Mouse (Mus musculus): ENCODE results near the gene Alg5. TPM values are rescaled to one million over a fixed set of nuclear protein-coding genes. Genes with fewer than 3 reads are reported as not detected.
"Not testable (repeated sequence)": the region's sequence is repeated elsewhere in the genome, so short reads cannot be mapped to it uniquely, and the experiment has no call there.

The Alg5 gene
- polyA plus RNA-seq, 1 experiment from 2014 or later, result 19.0 TPM

GRCm38 (mm10) chr3:54756058-54756457, 20.7 kb downstream of the Alg5 start:
- no peak overlapping the region for H3K27ac ChIP-seq (ENCODE audit: low read length)

DNA sequence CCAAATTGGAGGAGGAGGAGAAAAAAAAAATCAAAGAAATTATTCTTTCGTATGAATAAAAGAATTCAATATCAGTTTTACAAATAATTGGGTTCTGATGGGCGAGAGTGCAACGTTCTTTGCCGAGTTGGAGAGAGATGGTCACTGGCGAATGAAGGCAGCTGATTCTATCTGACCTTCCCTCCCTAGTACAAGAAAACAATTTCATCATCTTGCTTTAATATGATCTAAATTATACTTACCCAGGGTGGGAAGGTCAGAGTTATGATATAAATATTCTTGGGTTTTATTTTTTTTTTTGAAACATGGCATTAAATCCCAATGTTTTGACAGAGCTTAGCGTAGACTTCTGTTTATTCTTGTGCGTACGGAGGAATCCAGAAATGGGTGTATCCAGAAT, 22.1 kb downstream of the Alg5 start:
- ATAC-seq (ENCODE audit: low read depth), result no peak
- Histone ChIP-seq H3K4me1 (ENCODE audit: control insufficient read depth, low read depth, low read length) (no peaks in the 10 kb centered on the region), H3K4me2 (ENCODE audit: low read depth, low read length) (no peak overlapping the region), H3K36me3 (ENCODE audit: control insufficient read depth, insufficient read depth) (no peaks in the 10 kb centered on the region), H3K27me3 (ENCODE audit: control insufficient read depth, insufficient read depth, low read depth, low read length) (peaks cover 27% of the 10 kb centered on the region), H3K9me3 (replicated peaks; ENCODE audit: control insufficient read depth, low read length) (no peaks in the 10 kb centered on the region), H3K4me3 (ENCODE audit: low read depth, low read length) (no peak overlapping the region), H3K9ac (ENCODE audit: low read depth, low read length) (no peak overlapping the region), H3K27ac (ENCODE audit: low read length) (no peak overlapping the region)
- 79% methylated on average over 8 of the region's 8 CpGs for WGBS (ENCODE audit: insufficient replicate concordance)

More at GRCm38 (mm10) chr3:54756058-54756457, 20.7 kb downstream of the Alg5 start:
- ATAC-seq (ENCODE audit: low read depth), result no peak
- Histone ChIP-seq H3K4me1 (ENCODE audit: control insufficient read depth, low read depth, low read length) (no peaks in the 10 kb centered on the region), H3K4me2 (ENCODE audit: low read depth, low read length) (peak overlapping the region; percentile 69), H3K36me3 (ENCODE audit: control insufficient read depth, insufficient read depth) (no peaks in the 10 kb centered on the region), H3K9me3 (replicated peaks; ENCODE audit: control insufficient read depth, low read length) (no peaks in the 10 kb centered on the region), H3K27me3 (ENCODE audit: control insufficient read depth, insufficient read depth, low read depth, low read length) (peaks cover 27% of the 10 kb centered on the region), H3K9ac (ENCODE audit: low read depth, low read length) (no peak overlapping the region), H3K4me3 (ENCODE audit: low read depth, low read length) (peak overlapping the region; percentile 53)
- 3% methylated on average over 11 of the region's 11 CpGs for WGBS (ENCODE audit: insufficient replicate concordance)

GRCm38 (mm10) chr3:54759211-54759610, 23.9 kb downstream of the Alg5 start:
- no peak overlapping the region for H3K4me2 ChIP-seq (ENCODE audit: low read depth, low read length)

GRCm38 (mm10) chr3:54760321-54761115, 25.2 kb downstream of the Alg5 start:
- no peaks in the 10 kb centered on the region for H3K9me3 ChIP-seq (replicated peaks; ENCODE audit: control insufficient read depth, low read length)
- H3K4me1 ChIP-seq (ENCODE audit: control insufficient read depth, low read depth, low read length), result no peaks in the 10 kb centered on the region
- H3K36me3 ChIP-seq (ENCODE audit: control insufficient read depth, insufficient read depth), result no peaks in the 10 kb centered on the region
- no peak overlapping the region for H3K27ac ChIP-seq (ENCODE audit: low read length)
- 51% methylated on average over 15 of the region's 15 CpGs for WGBS (ENCODE audit: insufficient replicate concordance)
- no peak overlapping the region for H3K4me2 ChIP-seq (ENCODE audit: low read depth, low read length)
- no peak for ATAC-seq (ENCODE audit: low read depth)
- no peak overlapping the region for H3K9ac ChIP-seq (ENCODE audit: low read depth, low read length)
- H3K4me3 ChIP-seq (ENCODE audit: low read depth, low read length), result no peak overlapping the region
- peaks cover 14% of the 10 kb centered on the region for H3K27me3 ChIP-seq (ENCODE audit: control insufficient read depth, insufficient read depth, low read depth, low read length)

More at GRCm38 (mm10) chr3:54759211-54759610, 23.9 kb downstream of the Alg5 start:
- WGBS (ENCODE audit: insufficient replicate concordance), result 62% methylated on average over 9 of the region's 9 CpGs
- no peaks in the 10 kb centered on the region for H3K36me3 ChIP-seq (ENCODE audit: control insufficient read depth, insufficient read depth)
- no peak overlapping the region for H3K9ac ChIP-seq (ENCODE audit: low read depth, low read length)
- no peak overlapping the region for H3K27ac ChIP-seq (ENCODE audit: low read length)
- no peak overlapping the region for H3K4me3 ChIP-seq (ENCODE audit: low read depth, low read length)
- ATAC-seq (ENCODE audit: low read depth), result no peak
- H3K4me1 ChIP-seq (ENCODE audit: control insufficient read depth, low read depth, low read length), result no peaks in the 10 kb centered on the region
- no peaks in the 10 kb centered on the region for H3K9me3 ChIP-seq (replicated peaks; ENCODE audit: control insufficient read depth, low read length)
- H3K27me3 ChIP-seq (ENCODE audit: control insufficient read depth, insufficient read depth, low read depth, low read length), result peaks cover 26% of the 10 kb centered on the region

GRCm38 (mm10) chr3:54761258-54761657, 25.9 kb downstream of the Alg5 start:
- Histone ChIP-seq H3K36me3 (ENCODE audit: control insufficient read depth, insufficient read depth) (no peaks in the 10 kb centered on the region), H3K4me2 (ENCODE audit: low read depth, low read length) (no peak overlapping the region), H3K27ac (ENCODE audit: low read length) (no peak overlapping the region), H3K27me3 (ENCODE audit: control insufficient read depth, insufficient read depth, low read depth, low read length) (peaks cover 7% of the 10 kb centered on the region), H3K4me1 (ENCODE audit: control insufficient read depth, low read depth, low read length) (no peaks in the 10 kb centered on the region), H3K9me3 (replicated peaks; ENCODE audit: control insufficient read depth, low read length) (no peaks in the 10 kb centered on the region), H3K4me3 (ENCODE audit: low read depth, low read length) (no peak overlapping the region), H3K9ac (ENCODE audit: low read depth, low read length) (no peak overlapping the region)
- WGBS (ENCODE audit: insufficient replicate concordance), result 66% methylated on average over 1 of the region's 1 CpGs
- ATAC-seq (ENCODE audit: low read depth), result no peak

- ATAC-seq (ENCODE audit: low read depth), result no peak
- no peak overlapping the region for H3K9ac ChIP-seq (ENCODE audit: low read depth, low read length)
- no peak overlapping the region for H3K4me3 ChIP-seq (ENCODE audit: low read depth, low read length)
- 74% methylated on average over 18 of the region's 18 CpGs for WGBS (ENCODE audit: insufficient replicate concordance)
- H3K4me1 ChIP-seq (ENCODE audit: control insufficient read depth, low read depth, low read length), result no peaks in the 10 kb centered on the region
- no peaks in the 10 kb centered on the region for H3K36me3 ChIP-seq (ENCODE audit: control insufficient read depth, insufficient read depth)
- no peak overlapping the region for H3K27ac ChIP-seq (ENCODE audit: low read length)
- H3K4me2 ChIP-seq (ENCODE audit: low read depth, low read length), result no peak overlapping the region
- H3K9me3 ChIP-seq (replicated peaks; ENCODE audit: control insufficient read depth, low read length), result no peaks in the 10 kb centered on the region
- H3K27me3 ChIP-seq (ENCODE audit: control insufficient read depth, insufficient read depth, low read depth, low read length), result no peaks in the 10 kb centered on the region
These were observed 29.1 kb downstream of the Alg5 start for GRCm38 (mm10) chr3:54764418-54764817.

DNA sequence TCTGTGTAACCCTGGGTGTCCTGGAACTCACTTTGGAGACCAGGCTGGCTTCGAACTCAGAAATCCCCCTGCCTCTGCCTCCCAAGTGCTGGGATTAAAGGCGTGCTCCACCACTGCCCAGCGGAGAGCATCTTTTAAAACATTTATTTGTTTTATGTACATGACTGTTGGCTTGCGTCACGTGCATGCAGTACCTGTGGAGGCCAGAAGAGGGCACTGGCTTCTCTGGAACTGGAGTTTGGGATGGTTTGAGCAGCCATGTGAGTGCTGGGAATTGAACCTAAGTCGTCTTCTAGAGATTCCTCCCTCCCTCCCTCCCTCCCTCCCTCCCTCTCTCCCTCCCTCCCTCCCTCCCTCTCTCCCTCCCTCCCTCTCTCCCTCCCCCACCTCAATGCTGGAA, 30.2 kb downstream of the Alg5 start:
- not testable (repeated sequence) for H3K9ac ChIP-seq (ENCODE audit: low read depth, low read length); H3K4me3 ChIP-seq (ENCODE audit: low read depth, low read length); H3K36me3 ChIP-seq (ENCODE audit: control insufficient read depth, insufficient read depth); H3K9me3 ChIP-seq (replicated peaks; ENCODE audit: control insufficient read depth, low read length); H3K27ac ChIP-seq (ENCODE audit: low read length); ATAC-seq (ENCODE audit: low read depth); H3K4me2 ChIP-seq (ENCODE audit: low read depth, low read length); H3K27me3 ChIP-seq (ENCODE audit: control insufficient read depth, insufficient read depth, low read depth, low read length); H3K4me1 ChIP-seq (ENCODE audit: control insufficient read depth, low read depth, low read length)
- 68% methylated on average over 6 of the region's 6 CpGs for WGBS (ENCODE audit: insufficient replicate concordance)

GRCm38 (mm10) chr3:54766034-54766433, 30.7 kb downstream of the Alg5 start:
- Histone ChIP-seq H3K4me2 (ENCODE audit: low read depth, low read length) (no peak overlapping the region), H3K27me3 (ENCODE audit: control insufficient read depth, insufficient read depth, low read depth, low read length) (no peaks in the 10 kb centered on the region), H3K9ac (ENCODE audit: low read depth, low read length) (no peak overlapping the region), H3K27ac (ENCODE audit: low read length) (no peak overlapping the region), H3K36me3 (ENCODE audit: control insufficient read depth, insufficient read depth) (no peaks in the 10 kb centered on the region), H3K4me3 (ENCODE audit: low read depth, low read length) (no peak overlapping the region), H3K9me3 (replicated peaks; ENCODE audit: control insufficient read depth, low read length) (no peaks in the 10 kb centered on the region), H3K4me1 (ENCODE audit: control insufficient read depth, low read depth, low read length) (no peaks in the 10 kb centered on the region)
- no peak for ATAC-seq (ENCODE audit: low read depth)
- 74% methylated on average over 14 of the region's 14 CpGs for WGBS (ENCODE audit: insufficient replicate concordance)

DNA sequence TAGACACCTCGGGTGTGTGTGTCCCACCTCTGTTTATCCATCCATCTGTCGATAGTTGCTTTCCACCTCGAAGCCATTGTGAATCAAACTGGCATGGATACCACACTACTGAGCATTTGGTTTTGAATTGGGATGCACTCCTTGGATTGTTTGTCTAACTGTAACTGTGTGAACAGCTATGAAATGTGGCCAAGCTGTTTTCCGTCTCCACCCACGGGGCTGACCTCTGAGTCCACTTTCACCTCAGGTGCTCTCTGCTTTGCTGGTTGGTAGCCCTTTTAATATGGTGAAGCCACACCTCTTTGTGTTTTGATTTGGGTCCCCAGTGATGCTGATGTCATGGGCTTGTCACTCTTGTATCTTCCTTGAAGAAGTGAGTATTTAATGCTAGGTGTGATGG, 31.5 kb downstream of the Alg5 start:
- no peak overlapping the region for H3K27ac ChIP-seq (ENCODE audit: low read length)
- 76% methylated on average over 5 of the region's 5 CpGs for WGBS (ENCODE audit: insufficient replicate concordance)
- no peaks in the 10 kb centered on the region for H3K36me3 ChIP-seq (ENCODE audit: control insufficient read depth, insufficient read depth)
- ATAC-seq (ENCODE audit: low read depth), result no peak
- no peaks in the 10 kb centered on the region for H3K4me1 ChIP-seq (ENCODE audit: control insufficient read depth, low read depth, low read length)
- H3K4me2 ChIP-seq (ENCODE audit: low read depth, low read length), result no peak overlapping the region
- no peaks in the 10 kb centered on the region for H3K9me3 ChIP-seq (replicated peaks; ENCODE audit: control insufficient read depth, low read length)
- H3K27me3 ChIP-seq (ENCODE audit: control insufficient read depth, insufficient read depth, low read depth, low read length), result no peaks in the 10 kb centered on the region
- H3K9ac ChIP-seq (ENCODE audit: low read depth, low read length), result no peak overlapping the region
- H3K4me3 ChIP-seq (ENCODE audit: low read depth, low read length), result no peak overlapping the region

All from liver, embryonic 16.5 days (tissue).